Mouse (Mus musculus) hindbrain, postnatal 0 days (tissue): ENCODE results near the gene Serpinb1a. TPM values are rescaled to one million over a fixed set of nuclear protein-coding genes. Genes with fewer than 3 reads are reported as not detected.

ENCODE experiments used
- ATAC-seq: fragments of 200-750 bp; cut with Nextera tagmentation; 2 replicates; pipeline ENCODE4 v1.8.0; 2017; ENCODE audit warnings: mild to moderate bottlenecking, moderate TSS enrichment, moderate library complexity
- DNase-seq: peaks from one replicate; pipeline ENCODE4 v3.0.0-alpha.2; 2015; ENCODE audit warnings: low spot score
- H3K27ac ChIP-seq: fragments of 300-500 bp; sonication (generic); 2 replicates; pipeline ENCODE4 v1.5.1; 2014; ENCODE audit warnings: mild to moderate bottlenecking
- H3K27me3 ChIP-seq: fragments of 300-500 bp; sonication (generic); 2 replicates; pipeline ENCODE4 v1.6.1; 2014; ENCODE audit warnings: low read length, mixed read lengths; ENCODE audit not compliant: insufficient read depth
- H3K36me3 ChIP-seq: fragments of 300-500 bp; sonication (generic); 2 replicates; pipeline ENCODE4 v1.6.1; 2014; ENCODE audit warnings: low read length, mixed read lengths; ENCODE audit not compliant: insufficient read depth
- H3K4me1 ChIP-seq: fragments of 300-500 bp; sonication (generic); 2 replicates; pipeline ENCODE4 v1.6.1; 2014; ENCODE audit warnings: antibody characterized with exemption, low read length, mixed read lengths; ENCODE audit not compliant: insufficient read depth
- H3K4me2 ChIP-seq: fragments of 300-500 bp; sonication (generic); 2 replicates; pipeline ENCODE4 v1.6.1; 2014; ENCODE audit warnings: low read depth, mild to moderate bottlenecking, low read length, moderate library complexity, mixed read lengths
- H3K4me3 ChIP-seq: fragments of 300-500 bp; sonication (generic); 2 replicates; pipeline ENCODE4 v1.5.1; 2014; ENCODE audit warnings: low read length
- H3K9ac ChIP-seq: fragments of 300-500 bp; sonication (generic); replicated peaks from 2 replicates; pipeline ENCODE4 v1.6.1; 2014; ENCODE audit warnings: mild to moderate bottlenecking, low read length, moderate library complexity, mixed read lengths
- H3K9me3 ChIP-seq: fragments of 300-500 bp; sonication (generic); 2 replicates; pipeline ENCODE4 v1.6.1; 2016; ENCODE audit warnings: low read length, mixed read lengths
- CTCF ChIP-seq: IDR thresholded peaks from 2 replicates; pipeline ENCODE4 v1.5.1; 2016; ENCODE audit warnings: antibody characterized with exemption, control low read depth, low read depth
- WGBS: fragments of 180-500 bp; shearing (Covaris S2); extraction: QIAGEN DNeasy Blood & Tissue Kit; methylation state at CpG from one replicate; pipeline ENCODE4 v1.1.7; 2014; 5-methylcytosine and 5-hydroxymethylcytosine counted together
- polyA plus RNA-seq: library from polyadenylated mRNA; unstranded; fragments of >200 nt; fragmentation: Nextera tagmentation; extraction: Ambion mirVana; gene quantifications from 2 replicates; pipeline ENCODE4 v1.2.1, GENCODE M21; 2015
- total RNA-seq: library from RNA; depleted of rRNA; stranded (reverse); fragments of >200 nt; gene quantifications from 2 replicates; pipeline ENCODE4 v1.2.3, GENCODE M21; 2014

Gene Serpinb1a
- total and polyA plus RNA-seq, 2 experiments from 2014 or later: 0.94 to 4.4 TPM

- H3K4me2 ChIP-seq: no peak overlapping the region
- H3K36me3 ChIP-seq: peaks cover 37% of the 10 kb centered on the region
- ATAC-seq (no peak), DNase-seq (no peak)
- H3K9ac ChIP-seq: no peak overlapping the region
- H3K4me3 ChIP-seq: no peak overlapping the region
- no peaks in the 10 kb centered on the region for H3K9me3 ChIP-seq
- H3K27me3 ChIP-seq: no peaks in the 10 kb centered on the region
- no peaks in the 10 kb centered on the region for H3K4me1 ChIP-seq
- no peak for TF ChIP-seq CTCF
- 98% methylated on average over 4 of the region's 4 CpGs for WGBS
- no peak overlapping the region for H3K27ac ChIP-seq
Observed at GRCm38 (mm10) chr13:32821671-32822070, 29.3 kb downstream of the Serpinb1a start.

DNA sequence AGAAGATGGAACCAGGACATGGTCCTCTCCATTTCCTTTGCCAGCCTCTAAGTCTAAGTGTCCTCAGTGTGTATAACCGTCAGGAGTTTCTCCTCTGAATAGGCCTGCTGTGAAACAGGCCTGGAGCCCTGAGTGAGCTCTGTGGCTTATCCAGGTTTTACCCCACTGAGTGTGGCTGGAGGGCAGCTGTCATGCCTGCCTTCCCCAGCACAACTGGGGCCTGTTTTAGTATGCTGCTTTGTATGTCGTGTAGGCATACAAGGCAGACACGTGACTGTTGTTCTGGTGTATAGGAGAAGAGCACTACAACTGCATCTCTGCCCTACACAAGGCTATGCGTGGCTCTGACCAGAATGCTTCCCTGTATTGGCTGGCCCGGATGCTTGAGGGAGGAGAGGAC, 31.1 kb downstream of the Serpinb1a start:
- no peaks in the 10 kb centered on the region for H3K27me3 ChIP-seq
- H3K9me3 ChIP-seq: no peaks in the 10 kb centered on the region
- no peak for ATAC-seq
- DNase-seq: no peak
- no peaks in the 10 kb centered on the region for H3K4me1 ChIP-seq
- 91% methylated on average over 5 of the region's 5 CpGs for WGBS
- H3K36me3 ChIP-seq: peaks cover 43% of the 10 kb centered on the region
- no peak for TF ChIP-seq CTCF
- H3K4me2 ChIP-seq: no peak overlapping the region
- H3K9ac ChIP-seq: no peak overlapping the region
- H3K27ac ChIP-seq: no peak overlapping the region
- H3K4me3 ChIP-seq: no peak overlapping the region

GRCm38 (mm10) chr13:32819241-32819640, 31.7 kb downstream of the Serpinb1a start:
- H3K9me3 ChIP-seq: no peaks in the 10 kb centered on the region
- H3K36me3 ChIP-seq: peaks cover 43% of the 10 kb centered on the region
- H3K4me3 ChIP-seq: no peak overlapping the region

DNA sequence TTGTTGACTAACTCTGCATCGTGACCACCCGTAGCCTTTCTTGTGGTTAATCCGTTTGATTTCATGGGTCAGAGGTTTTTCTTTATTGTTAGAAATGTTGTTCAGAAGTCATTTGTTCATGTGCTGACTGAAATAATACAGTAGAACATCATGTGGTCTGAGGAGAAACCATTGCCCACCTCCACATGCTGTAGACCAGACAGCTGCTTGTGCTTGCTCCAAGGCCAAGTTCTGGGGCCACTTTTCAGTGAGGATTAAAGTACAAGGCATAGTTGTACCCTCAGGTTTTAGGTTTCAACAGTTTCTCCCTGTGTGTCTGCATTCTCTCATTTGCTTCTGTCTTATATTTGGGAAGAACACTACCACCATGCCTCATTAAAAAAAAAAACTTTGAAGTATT, 43.4 kb downstream of the Serpinb1a start:
- Histone ChIP-seq H3K4me2 (no peak overlapping the region), H3K36me3 (peaks cover 31% of the 10 kb centered on the region), H3K4me3 (no peak overlapping the region), H3K27ac (no peak overlapping the region), H3K4me1 (peaks cover 8% of the 10 kb centered on the region), H3K9ac (no peak overlapping the region), H3K27me3 (no peaks in the 10 kb centered on the region), H3K9me3 (no peaks in the 10 kb centered on the region)
- 41% methylated on average over 3 of the region's 3 CpGs for WGBS
- no peak for DNase-seq
- ATAC-seq: no peak
- TF ChIP-seq CTCF: no peak

More at GRCm38 (mm10) chr13:32819241-32819640, 31.7 kb downstream of the Serpinb1a start:
- Histone ChIP-seq H3K4me1 (no peaks in the 10 kb centered on the region), H3K27me3 (no peaks in the 10 kb centered on the region), H3K4me2 (no peak overlapping the region), H3K27ac (no peak overlapping the region), H3K9ac (no peak overlapping the region)
- no peak for ATAC-seq
- DNase-seq: no peak
- no peak for TF ChIP-seq CTCF
- 98% methylated on average over 3 of the region's 3 CpGs for WGBS

- Histone ChIP-seq H3K4me2 (no peak overlapping the region), H3K27ac (no peak overlapping the region), H3K4me3 (no peak overlapping the region), H3K27me3 (no peaks in the 10 kb centered on the region), H3K4me1 (peaks cover 8% of the 10 kb centered on the region), H3K9ac (no peak overlapping the region), H3K9me3 (no peaks in the 10 kb centered on the region), H3K36me3 (peaks cover 31% of the 10 kb centered on the region)
- WGBS: 75% methylated on average over 7 of the region's 7 CpGs
- TF ChIP-seq CTCF: no peak
- no peak for ATAC-seq
- peak; percentile 13 for DNase-seq
Observed at GRCm38 (mm10) chr13:32806820-32807219, 44.2 kb downstream of the Serpinb1a start.

- H3K4me3 ChIP-seq: peak overlapping the region; percentile 91
- H3K27ac ChIP-seq: no peak overlapping the region
- no peaks in the 10 kb centered on the region for H3K9me3 ChIP-seq
- peak overlapping the region; percentile 70 for H3K4me2 ChIP-seq
- peaks cover 20% of the 10 kb centered on the region for H3K36me3 ChIP-seq
- no peak for ATAC-seq
- WGBS: 66% methylated on average over 4 of the region's 4 CpGs
- H3K4me1 ChIP-seq: peaks cover 13% of the 10 kb centered on the region
- H3K9ac ChIP-seq: peak overlapping the region; percentile 85
- no peaks in the 10 kb centered on the region for H3K27me3 ChIP-seq
- DNase-seq: no peak
- TF ChIP-seq CTCF: no peak
Observed at GRCm38 (mm10) chr13:32803701-32804345, 47.2 kb downstream of the Serpinb1a start.

DNA sequence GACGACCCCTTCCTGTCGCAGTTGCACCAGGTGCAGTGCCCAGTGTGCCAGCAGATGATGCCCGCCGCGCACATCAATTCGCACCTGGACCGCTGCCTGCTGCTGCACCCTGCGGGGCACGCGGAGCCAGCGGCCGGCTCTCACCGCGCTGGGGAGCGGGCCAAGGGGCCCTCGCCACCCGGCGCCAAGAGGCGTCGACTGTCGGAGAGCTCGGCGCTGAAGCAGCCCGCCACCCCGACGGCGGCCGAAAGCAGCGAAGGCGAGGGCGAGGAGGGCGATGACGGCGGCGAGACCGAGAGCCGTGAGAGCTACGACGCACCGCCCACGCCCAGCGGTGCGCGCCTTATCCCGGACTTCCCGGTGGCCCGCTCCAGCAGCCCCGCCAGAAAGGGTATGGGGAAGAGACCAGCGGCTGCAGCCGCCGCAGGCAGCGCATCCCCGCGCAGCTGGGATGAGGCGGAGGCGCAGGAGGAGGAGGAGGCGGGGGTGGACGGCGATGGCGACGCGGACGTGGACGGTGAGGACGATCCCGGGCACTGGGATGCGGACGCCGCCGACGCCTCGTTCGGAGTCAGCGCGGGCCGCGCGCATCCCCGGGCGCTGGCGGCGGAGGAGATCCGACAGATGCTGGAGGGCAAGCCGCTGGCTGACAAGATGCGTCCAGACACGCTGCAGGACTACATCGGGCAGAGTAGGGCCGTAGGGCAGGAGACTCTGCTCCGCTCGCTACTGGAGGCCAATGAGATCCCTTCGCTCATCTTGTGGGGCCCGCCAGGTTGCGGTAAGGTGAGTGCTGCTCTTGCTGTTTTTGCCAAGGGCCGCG, 48.5 kb downstream of the Serpinb1a start, which contains the start of gene D930007J09Rik:
TSS of gene D930007J09Rik (minus strand) at position 591 of the 823 bp plus-strand sequence.
- peak within 1 kb of the TSS; percentile 91 for H3K4me3 ChIP-seq
- H3K27ac ChIP-seq: peak within 1 kb of the TSS; percentile 93
- peaks cover 12% of the 10 kb centered on the region for H3K36me3 ChIP-seq
- no peak for TF ChIP-seq CTCF
- peaks cover 13% of the 10 kb centered on the region for H3K4me1 ChIP-seq
- peak within 1 kb of the TSS; percentile 70 for H3K4me2 ChIP-seq
- H3K27me3 ChIP-seq: no peaks in the 10 kb centered on the region
- DNase-seq (peak; percentile 58), ATAC-seq (peak; percentile 9)
- H3K9me3 ChIP-seq: no peaks in the 10 kb centered on the region
- H3K9ac ChIP-seq: peak within 1 kb of the TSS; percentile 85
- under 1% methylated on average over 89 of the region's 95 CpGs for WGBS
